Mouse (Mus musculus) liver, adult 2 months (tissue): Measurements from ENCODE around the gene Krtap19-2. TPM values are rescaled to one million over a fixed set of nuclear protein-coding genes. Genes with fewer than 3 reads are reported as not detected.

Source experiments
- DNase-seq: peaks from one replicate; pipeline ENCODE4 v3.0.0-alpha.2; 2011; ENCODE audit warnings: low read depth, low spot score; ENCODE audit errors: extremely low read depth
- H3K27ac ChIP-seq: fragments of 200-500 bp; replicated peaks from 2 replicates; pipeline ENCODE4 v1.5.1; 2012; ENCODE audit warnings: low read depth, mild to moderate bottlenecking, control low read depth, inconsistent platforms, low read length; ENCODE audit not compliant: insufficient read depth
- H3K27me3 ChIP-seq: fragments of 200-500 bp; 2 replicates; pipeline ENCODE4 v1.6.1; 2012; ENCODE audit warnings: mild to moderate bottlenecking, moderate library complexity, low read length, inconsistent platforms; ENCODE audit not compliant: control insufficient read depth, insufficient read depth
- H3K36me3 ChIP-seq: fragments of 200-500 bp; 2 replicates; pipeline ENCODE4 v1.6.1; 2012; ENCODE audit warnings: low read length, inconsistent platforms; ENCODE audit not compliant: control insufficient read depth, insufficient read depth
- H3K4me1 ChIP-seq: fragments of 200-500 bp; 2 replicates; pipeline ENCODE4 v1.6.1; 2011; ENCODE audit warnings: low read length; ENCODE audit not compliant: control insufficient read depth, insufficient read depth
- H3K4me3 ChIP-seq: fragments of 200-500 bp; 2 replicates; pipeline ENCODE4 v1.5.1; 2011; ENCODE audit warnings: low read depth, mild to moderate bottlenecking, control low read depth, low read length, moderate library complexity; ENCODE audit not compliant: insufficient read depth
- H3K79me2 ChIP-seq: fragments of 200-500 bp; 2 replicates; pipeline ENCODE4 v1.6.1; 2012; ENCODE audit warnings: inconsistent platforms, mild to moderate bottlenecking, low read length, moderate library complexity; ENCODE audit not compliant: control insufficient read depth, insufficient read depth
- H3K9ac ChIP-seq: fragments of 200-500 bp; 2 replicates; pipeline ENCODE4 v1.6.1; 2012; ENCODE audit warnings: low read depth, mild to moderate bottlenecking, control low read depth, inconsistent platforms, low read length
- CTCF ChIP-seq: fragments of 200-500 bp; IDR thresholded peaks from 2 replicates; pipeline ENCODE4 v1.5.1; 2011; ENCODE audit warnings: low read depth, low read length, control low read depth
- POLR2A ChIP-seq: fragments of 200-500 bp; IDR thresholded peaks from 2 replicates; pipeline ENCODE4 v1.6.1; 2011; ENCODE audit warnings: low read length, control low read depth; ENCODE audit not compliant: insufficient read depth; ENCODE audit errors: extremely low read depth
- WGBS: fragments of 180-500 bp; shearing (Covaris S2); methylation state at CpG from one replicate; pipeline ENCODE4 v1.1.7; 2018; 5-methylcytosine and 5-hydroxymethylcytosine counted together
- polyA plus RNA-seq: library from polyadenylated mRNA; depleted of rRNA; stranded (reverse); fragments of >200 nt; gene quantifications from 2 replicates; pipeline ENCODE4 v1.2.3, GENCODE M21; 2012; rRNA removed
- total RNA-seq: library from RNA; depleted of rRNA; stranded (reverse); fragments of >200 nt; gene quantifications from 2 replicates; pipeline ENCODE4 v1.2.3, GENCODE M21; 2014; rRNA removed

The Krtap19-2 gene
- total and polyA plus RNA-seq, 2 experiments, result not detected

- no peak overlapping the region for H3K4me3 ChIP-seq
- H3K9ac ChIP-seq, result no peak overlapping the region
- no peaks in the 10 kb centered on the region for H3K4me1 ChIP-seq
- peak; percentile 56 for DNase-seq
- no peaks in the 10 kb centered on the region for H3K27me3 ChIP-seq
- no peak overlapping the region for H3K27ac ChIP-seq
- WGBS, result 78% methylated on average over 3 of the region's 3 CpGs
- TF ChIP-seq CTCF, result peak; percentile 66
- TF ChIP-seq POLR2A, result no peak
- no peaks in the 10 kb centered on the region for H3K36me3 ChIP-seq
- H3K79me2 ChIP-seq, result no peaks in the 10 kb centered on the region
Measured at GRCm38 (mm10) chr16:88823736-88824135, 50.3 kb downstream of the Krtap19-2 start.

Other genes with a start within 250 kb of the Krtap19-2 start
- not detected in 2 replicates for gene 2310079G19Rik, start 246.6 kb downstream of the Krtap19-2 start, total RNA-seq
- gene 2310079G19Rik, start 246.6 kb downstream of the Krtap19-2 start, polyA plus RNA-seq, result not detected in 2 replicates
- gene Krtap26-1, start 226.5 kb downstream of the Krtap19-2 start, total RNA-seq, result not detected in 2 replicates
- not detected in 2 replicates for gene Krtap26-1, start 226.5 kb downstream of the Krtap19-2 start, polyA plus RNA-seq
- gene Krtap27-1, start 202.6 kb downstream of the Krtap19-2 start, total RNA-seq, result not detected in 2 replicates
- gene Krtap27-1, start 202.6 kb downstream of the Krtap19-2 start, polyA plus RNA-seq, result not detected in 2 replicates
- gene 2310061N02Rik, start 166.3 kb downstream of the Krtap19-2 start, total RNA-seq, result not detected in 2 replicates
- not detected in 2 replicates for gene 2310061N02Rik, start 166.3 kb downstream of the Krtap19-2 start, polyA plus RNA-seq
- gene Krtap13-1, start 145.4 kb downstream of the Krtap19-2 start, total RNA-seq, result not detected in 2 replicates
- not detected in 2 replicates for gene Krtap13-1, start 145.4 kb downstream of the Krtap19-2 start, polyA plus RNA-seq
- not detected in 2 replicates for gene Krtap13, start 122.6 kb downstream of the Krtap19-2 start, total RNA-seq
- gene Krtap13, start 122.6 kb downstream of the Krtap19-2 start, polyA plus RNA-seq, result not detected in 2 replicates
- gene 2310034C09Rik, start 115.4 kb downstream of the Krtap19-2 start, total RNA-seq, result not detected in 2 replicates
- not detected in 2 replicates for gene 2310034C09Rik, start 115.4 kb downstream of the Krtap19-2 start, polyA plus RNA-seq
- not detected in 2 replicates for gene 2310057N15Rik, start 100.1 kb downstream of the Krtap19-2 start, total RNA-seq
- gene 2310057N15Rik, start 100.1 kb downstream of the Krtap19-2 start, polyA plus RNA-seq, result not detected in 2 replicates
- gene Gm5965, start 96.4 kb downstream of the Krtap19-2 start, total RNA-seq, result not detected in 2 replicates
- gene Gm5965, start 96.4 kb downstream of the Krtap19-2 start, polyA plus RNA-seq, result not detected in 2 replicates
- gene Gm20741, start 62.0 kb downstream of the Krtap19-2 start, total RNA-seq, result not detected in 2 replicates
- not detected in 2 replicates for gene Gm20741, start 62.0 kb downstream of the Krtap19-2 start, polyA plus RNA-seq
- gene Krtap15, start 54.1 kb downstream of the Krtap19-2 start, total RNA-seq, result not detected in 2 replicates
- gene Krtap15, start 54.1 kb downstream of the Krtap19-2 start, polyA plus RNA-seq, result not detected in 2 replicates
- gene Krtap14, start 48.1 kb downstream of the Krtap19-2 start, total RNA-seq, result not detected in 2 replicates
- gene Krtap14, start 48.1 kb downstream of the Krtap19-2 start, polyA plus RNA-seq, result not detected in 2 replicates
- gene Krtap19-1, start 4.9 kb downstream of the Krtap19-2 start, total RNA-seq, result not detected in 2 replicates
- gene Krtap19-1, start 4.9 kb downstream of the Krtap19-2 start, polyA plus RNA-seq, result not detected in 2 replicates
- not detected in 2 replicates for gene Krtap19-3, start 3.8 kb upstream of the Krtap19-2 start, total RNA-seq
- gene Krtap19-3, start 3.8 kb upstream of the Krtap19-2 start, polyA plus RNA-seq, result not detected in 2 replicates
- not detected in 2 replicates for gene Krtap19-4, start 10.8 kb upstream of the Krtap19-2 start, total RNA-seq
- not detected in 2 replicates for gene Krtap19-4, start 10.8 kb upstream of the Krtap19-2 start, polyA plus RNA-seq
- not detected in 2 replicates for gene Krtap19-5, start 22.2 kb upstream of the Krtap19-2 start, total RNA-seq
- gene Krtap19-5, start 22.2 kb upstream of the Krtap19-2 start, polyA plus RNA-seq, result not detected in 2 replicates
- not detected in 2 replicates for gene Krtap19-9b, start 58.0 kb upstream of the Krtap19-2 start, total RNA-seq
- gene Krtap19-9b, start 58.0 kb upstream of the Krtap19-2 start, polyA plus RNA-seq, result not detected in 2 replicates
- gene Krtap16-3, start 88.6 kb upstream of the Krtap19-2 start, total RNA-seq, result not detected in 2 replicates
- not detected in 2 replicates for gene Krtap16-3, start 88.6 kb upstream of the Krtap19-2 start, polyA plus RNA-seq
- not detected in 2 replicates for gene Krtap22-2, start 136.5 kb upstream of the Krtap19-2 start, total RNA-seq
- not detected in 2 replicates for gene Krtap22-2, start 136.5 kb upstream of the Krtap19-2 start, polyA plus RNA-seq
- not detected in 2 replicates for gene Gm10229, start 141.0 kb upstream of the Krtap19-2 start, total RNA-seq
- not detected in 2 replicates for gene Gm10229, start 141.0 kb upstream of the Krtap19-2 start, polyA plus RNA-seq
- not detected in 2 replicates for gene Krtap6-1, start 157.4 kb upstream of the Krtap19-2 start, total RNA-seq
- not detected in 2 replicates for gene Krtap6-1, start 157.4 kb upstream of the Krtap19-2 start, polyA plus RNA-seq
- gene Gm10228, start 167.2 kb upstream of the Krtap19-2 start, total RNA-seq, result not detected in 2 replicates
- not detected in 2 replicates for gene Gm10228, start 167.2 kb upstream of the Krtap19-2 start, polyA plus RNA-seq
- not detected in 2 replicates for gene Krtap6-5, start 173.6 kb upstream of the Krtap19-2 start, total RNA-seq
- not detected in 2 replicates for gene Krtap6-5, start 173.6 kb upstream of the Krtap19-2 start, polyA plus RNA-seq
- gene 1110025L11Rik, start 189.7 kb upstream of the Krtap19-2 start, total RNA-seq, result not detected in 2 replicates
- not detected in 2 replicates for gene 1110025L11Rik, start 189.7 kb upstream of the Krtap19-2 start, polyA plus RNA-seq
- gene Krtap6-3, start 209.7 kb upstream of the Krtap19-2 start, total RNA-seq, result not detected in 2 replicates
- gene Krtap6-3, start 209.7 kb upstream of the Krtap19-2 start, polyA plus RNA-seq, result not detected in 2 replicates